Mouse (Mus musculus) midbrain, embryonic 12.5 days (tissue): Measurements from ENCODE around the gene Nkd2. TPM values are rescaled to one million over a fixed set of nuclear protein-coding genes. Genes with fewer than 3 reads are reported as not detected.

Experiments
- ATAC-seq: fragments of 200-750 bp; cut with Nextera tagmentation; 2 replicates; pipeline ENCODE4 v1.8.0; 2017; ENCODE audit warnings: low read depth, moderate TSS enrichment, moderate library complexity; ENCODE audit not compliant: low FRiP score
- H3K27ac ChIP-seq: fragments of 300-500 bp; sonication (generic); replicated peaks from 2 replicates; pipeline ENCODE4 v1.5.1; 2016; ENCODE audit warnings: mild to moderate bottlenecking
- H3K27me3 ChIP-seq: fragments of 300-500 bp; sonication (generic); 2 replicates; pipeline ENCODE4 v1.6.1; 2016; ENCODE audit warnings: mild to moderate bottlenecking
- H3K36me3 ChIP-seq: fragments of 300-500 bp; sonication (generic); 2 replicates; pipeline ENCODE4 v1.6.1; 2016
- H3K4me1 ChIP-seq: fragments of 300-500 bp; sonication (generic); 2 replicates; pipeline ENCODE4 v1.6.1; 2016
- H3K4me2 ChIP-seq: fragments of 300-500 bp; sonication (generic); replicated peaks from 2 replicates; pipeline ENCODE4 v1.6.1; 2016; ENCODE audit warnings: mild to moderate bottlenecking, moderate library complexity
- H3K4me3 ChIP-seq: fragments of 300-500 bp; sonication (generic); 2 replicates; pipeline ENCODE4 v1.5.1; 2016; ENCODE audit warnings: mild to moderate bottlenecking
- H3K9ac ChIP-seq: fragments of 300-500 bp; sonication (generic); replicated peaks from 2 replicates; pipeline ENCODE4 v1.6.1; 2016; ENCODE audit warnings: mild to moderate bottlenecking, moderate library complexity
- H3K9me3 ChIP-seq: fragments of 300-500 bp; sonication (generic); 2 replicates; pipeline ENCODE4 v1.6.1; 2016; ENCODE audit warnings: mild to moderate bottlenecking
- WGBS: fragments of 180-500 bp; shearing (Covaris S2); methylation state at CpG from one replicate; pipeline ENCODE4 v1.1.7; 2016; 5-methylcytosine and 5-hydroxymethylcytosine counted together
- polyA plus RNA-seq: library from polyadenylated mRNA; unstranded; fragments of >200 nt; fragmentation: Nextera tagmentation; extraction: Ambion mirVana; gene quantifications from 2 replicates; pipeline ENCODE4 v1.2.1, GENCODE M21; 2016

The Nkd2 gene
- polyA plus RNA-seq, 1 experiment from 2014 or later: 11.2 TPM

GRCm38 (mm10) chr13:73812936-73813335 lies 34.5 kb downstream of the Nkd2 start:
- Histone ChIP-seq H3K27ac (no peak overlapping the region), H3K9me3 (no peaks in the 10 kb centered on the region), H3K4me2 (no peak overlapping the region), H3K27me3 (no peaks in the 10 kb centered on the region), H3K9ac (no peak overlapping the region), H3K4me3 (no peak overlapping the region), H3K4me1 (no peaks in the 10 kb centered on the region), H3K36me3 (peaks cover 82% of the 10 kb centered on the region)
- 94% methylated on average over 3 of the region's 3 CpGs for WGBS
- no peak for ATAC-seq

GRCm38 (mm10) chr13:73804914-73805313 lies 42.5 kb downstream of the Nkd2 start:
- Histone ChIP-seq H3K4me1 (no peaks in the 10 kb centered on the region), H3K9me3 (no peaks in the 10 kb centered on the region), H3K9ac (no peak overlapping the region), H3K27ac (no peak overlapping the region), H3K36me3 (peaks cover 92% of the 10 kb centered on the region), H3K27me3 (no peaks in the 10 kb centered on the region), H3K4me2 (no peak overlapping the region), H3K4me3 (no peak overlapping the region)
- no peak for ATAC-seq
- 93% methylated on average over 5 of the region's 5 CpGs for WGBS

- Histone ChIP-seq H3K27me3 (no peaks in the 10 kb centered on the region), H3K4me1 (no peaks in the 10 kb centered on the region), H3K27ac (no peak overlapping the region), H3K9me3 (no peaks in the 10 kb centered on the region), H3K36me3 (peaks cover 92% of the 10 kb centered on the region), H3K9ac (no peak overlapping the region), H3K4me3 (no peak overlapping the region), H3K4me2 (no peak overlapping the region)
- no peak for ATAC-seq
- 94% methylated on average over 8 of the region's 8 CpGs for WGBS
These were observed 43.8 kb downstream of the Nkd2 start for GRCm38 (mm10) chr13:73803450-73804178.

GRCm38 (mm10) chr13:73799110-73799509 lies 48.3 kb downstream of the Nkd2 start:
- Histone ChIP-seq H3K4me2 (no peak overlapping the region), H3K9me3 (no peaks in the 10 kb centered on the region), H3K4me3 (no peak overlapping the region), H3K27ac (no peak overlapping the region), H3K9ac (no peak overlapping the region), H3K36me3 (peaks cover 98% of the 10 kb centered on the region), H3K4me1 (no peaks in the 10 kb centered on the region), H3K27me3 (no peaks in the 10 kb centered on the region)
- WGBS: 86% methylated on average over 5 of the region's 5 CpGs
- ATAC-seq: no peak

GRCm38 (mm10) chr13:73793171-73793570 lies 54.3 kb downstream of the Nkd2 start:
- no peaks in the 10 kb centered on the region for H3K9me3 ChIP-seq
- no peak overlapping the region for H3K9ac ChIP-seq
- H3K27ac ChIP-seq: no peak overlapping the region
- no peak for ATAC-seq
- no peak overlapping the region for H3K4me2 ChIP-seq
- H3K4me1 ChIP-seq: no peaks in the 10 kb centered on the region
- WGBS: 95% methylated on average over 5 of the region's 5 CpGs
- H3K36me3 ChIP-seq: peaks cover 90% of the 10 kb centered on the region
- no peaks in the 10 kb centered on the region for H3K27me3 ChIP-seq
- no peak overlapping the region for H3K4me3 ChIP-seq

- 97% methylated on average over 4 of the region's 4 CpGs for WGBS
These were observed 55.3 kb downstream of the Nkd2 start for GRCm38 (mm10) chr13:73792176-73792575.

GRCm38 (mm10) chr13:73782486-73782885 lies 64.9 kb downstream of the Nkd2 start:
- Histone ChIP-seq H3K9ac (no peak overlapping the region), H3K27me3 (no peaks in the 10 kb centered on the region), H3K36me3 (peaks cover 34% of the 10 kb centered on the region), H3K4me2 (no peak overlapping the region), H3K9me3 (no peaks in the 10 kb centered on the region), H3K4me3 (no peak overlapping the region), H3K27ac (no peak overlapping the region), H3K4me1 (no peaks in the 10 kb centered on the region)
- ATAC-seq: no peak
- WGBS: 26% methylated on average over 5 of the region's 5 CpGs

More at GRCm38 (mm10) chr13:73792176-73792575, 55.3 kb downstream of the Nkd2 start:
- peaks cover 90% of the 10 kb centered on the region for H3K36me3 ChIP-seq
- H3K4me3 ChIP-seq: no peak overlapping the region
- no peaks in the 10 kb centered on the region for H3K9me3 ChIP-seq
- H3K4me2 ChIP-seq: no peak overlapping the region
- H3K9ac ChIP-seq: no peak overlapping the region
- ATAC-seq: no peak
- no peaks in the 10 kb centered on the region for H3K27me3 ChIP-seq
- H3K4me1 ChIP-seq: no peaks in the 10 kb centered on the region
- H3K27ac ChIP-seq: no peak overlapping the region

GRCm38 (mm10) chr13:73777578-73777977 lies 69.9 kb downstream of the Nkd2 start:
- ATAC-seq: no peak

GRCm38 (mm10) chr13:73775786-73776185 lies 71.6 kb downstream of the Nkd2 start:
- no peak overlapping the region for H3K9ac ChIP-seq
- 92% methylated on average over 4 of the region's 4 CpGs for WGBS
- H3K36me3 ChIP-seq: peaks cover 8% of the 10 kb centered on the region; the same call in 1 of the 2 replicates
- H3K4me1 ChIP-seq: peaks cover 13% of the 10 kb centered on the region; the same call in 1 of the 2 replicates
- H3K9me3 ChIP-seq: no peaks in the 10 kb centered on the region
- H3K27me3 ChIP-seq: no peaks in the 10 kb centered on the region
- no peak overlapping the region for H3K27ac ChIP-seq
- ATAC-seq: no peak
- H3K4me3 ChIP-seq: no peak overlapping the region
- H3K4me2 ChIP-seq: no peak overlapping the region

More at GRCm38 (mm10) chr13:73777578-73777977, 69.9 kb downstream of the Nkd2 start:
- no peak overlapping the region for H3K9ac ChIP-seq
- H3K36me3 ChIP-seq: peaks cover 8% of the 10 kb centered on the region; the same call in 1 of the 2 replicates
- WGBS: 91% methylated on average over 3 of the region's 3 CpGs
- no peaks in the 10 kb centered on the region for H3K9me3 ChIP-seq
- H3K4me1 ChIP-seq: peaks cover 9% of the 10 kb centered on the region; the same call in 1 of the 2 replicates
- H3K4me3 ChIP-seq: no peak overlapping the region
- no peaks in the 10 kb centered on the region for H3K27me3 ChIP-seq
- H3K27ac ChIP-seq: no peak overlapping the region
- no peak overlapping the region for H3K4me2 ChIP-seq

GRCm38 (mm10) chr13:73773519-73774205 lies 73.8 kb downstream of the Nkd2 start:
- Histone ChIP-seq H3K36me3 (peaks cover 8% of the 10 kb centered on the region; the same call in 1 of the 2 replicates), H3K4me2 (no peak overlapping the region), H3K4me1 (peaks cover 13% of the 10 kb centered on the region; the same call in 1 of the 2 replicates), H3K27me3 (no peaks in the 10 kb centered on the region), H3K9me3 (no peaks in the 10 kb centered on the region), H3K4me3 (no peak overlapping the region), H3K9ac (0 out of 2 replicates have a peak overlapping the region, but pooled peaks have one; percentile 28), H3K27ac (no peak overlapping the region)
- WGBS: 55% methylated on average over 4 of the region's 4 CpGs
- ATAC-seq: no peak

- no peak for ATAC-seq
- H3K9ac ChIP-seq: no peak overlapping the region
- H3K27ac ChIP-seq: no peak overlapping the region
- H3K36me3 ChIP-seq: peaks cover 15% of the 10 kb centered on the region; the same call in 1 of the 2 replicates
- WGBS: 64% methylated on average over 2 of the region's 2 CpGs
- no peaks in the 10 kb centered on the region for H3K9me3 ChIP-seq
- no peaks in the 10 kb centered on the region for H3K27me3 ChIP-seq
- H3K4me2 ChIP-seq: no peak overlapping the region
- peaks cover 20% of the 10 kb centered on the region; the same call in 1 of the 2 replicates for H3K4me1 ChIP-seq
- no peak overlapping the region for H3K4me3 ChIP-seq
These were observed 74.8 kb downstream of the Nkd2 start for GRCm38 (mm10) chr13:73772655-73773054.

GRCm38 (mm10) chr13:73771131-73771530 lies 76.3 kb downstream of the Nkd2 start:
- Histone ChIP-seq H3K27me3 (no peaks in the 10 kb centered on the region), H3K27ac (no peak overlapping the region), H3K9me3 (no peaks in the 10 kb centered on the region), H3K4me1 (peaks cover 34% of the 10 kb centered on the region; the same call in 1 of the 2 replicates), H3K4me2 (no peak overlapping the region), H3K9ac (no peak overlapping the region), H3K4me3 (no peak overlapping the region), H3K36me3 (peaks cover 15% of the 10 kb centered on the region; the same call in 1 of the 2 replicates)
- ATAC-seq: no peak
- 59% methylated on average over 3 of the region's 3 CpGs for WGBS
